Mouse (Mus musculus): Measurements from ENCODE around the gene Pym1.

Pym1 gene

DNA sequence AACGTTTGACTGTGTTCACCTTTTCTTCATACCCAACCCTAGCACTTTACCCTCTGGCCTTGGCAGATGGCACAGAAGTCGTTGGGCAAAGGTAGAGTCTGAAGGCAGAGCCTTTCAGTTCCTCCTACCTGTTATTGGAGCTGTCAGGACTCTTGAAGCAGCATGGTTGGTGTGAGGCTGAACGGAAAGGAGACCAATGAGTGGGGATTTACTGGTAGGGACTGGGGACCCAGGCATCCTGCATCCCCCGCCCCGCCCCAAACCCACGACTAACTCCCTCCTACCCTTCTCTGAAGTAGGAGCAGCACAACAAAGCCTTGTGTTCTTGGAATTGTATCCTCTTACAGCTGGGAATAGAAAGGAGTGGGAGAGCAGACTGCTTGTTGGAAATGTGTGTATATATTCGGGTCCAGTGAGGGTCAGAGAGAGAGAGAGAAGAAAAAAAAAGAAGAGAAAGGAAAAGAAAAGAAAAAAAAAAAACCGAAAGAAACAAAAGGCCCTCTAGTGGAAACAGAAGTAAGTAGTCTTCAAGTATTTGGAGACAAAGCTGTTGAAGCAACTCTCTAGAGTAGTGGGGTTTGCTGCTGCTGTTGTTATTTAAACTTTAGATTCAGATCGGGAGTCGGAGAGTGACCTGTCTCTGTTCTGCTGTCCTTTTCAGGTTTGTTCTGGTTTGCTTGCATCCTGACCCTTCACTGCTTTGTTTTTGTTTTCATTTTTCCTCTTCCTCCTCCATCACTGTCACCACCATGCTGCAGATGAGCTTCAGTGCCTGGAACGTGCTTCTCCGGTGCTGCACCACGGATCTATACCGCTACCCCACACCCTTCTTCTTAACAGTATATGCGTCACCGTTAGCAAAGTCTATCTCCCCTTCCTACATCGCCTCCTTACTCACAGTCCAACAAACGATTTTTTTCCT is 2.7 kb upstream of the Pym1 start, which contains the start of gene Dgka:
Gene Dgka (minus strand): TSS at position 176 of the 922 bp plus-strand sequence.
- DNase-seq (ENCODE audit: low spot score) = no peak

DNA sequence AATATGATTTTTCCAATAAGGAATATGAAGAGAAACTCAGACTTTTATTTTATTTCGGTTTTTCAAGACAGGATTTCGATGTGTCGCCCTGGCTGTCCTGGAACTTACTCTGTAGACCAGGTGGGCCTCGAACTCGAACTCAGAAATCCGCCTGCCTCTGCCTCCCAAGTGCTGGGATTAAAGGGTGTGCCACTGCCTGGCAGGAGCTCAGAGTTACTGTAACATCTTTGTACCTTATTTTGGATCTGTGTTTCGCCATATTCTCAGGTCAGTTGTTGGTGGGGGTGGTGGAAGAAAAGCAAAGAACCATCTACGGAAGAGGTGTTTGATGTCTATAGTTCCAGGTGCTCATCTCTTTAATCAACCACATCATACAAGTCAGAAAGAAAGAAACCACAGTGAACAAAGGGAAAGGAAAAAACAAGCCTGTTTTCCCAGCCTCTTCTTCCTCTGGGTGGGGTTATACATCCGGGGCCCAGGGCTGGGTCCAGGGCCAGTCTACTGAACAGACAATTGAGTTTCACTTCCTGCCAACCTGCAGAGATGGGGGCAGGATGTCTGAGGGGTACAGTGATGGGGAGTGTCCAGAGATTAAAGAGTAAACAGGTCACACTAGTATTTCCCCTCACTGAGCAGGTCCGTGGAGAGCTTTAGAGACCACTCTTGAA is 1.6 kb upstream of the Pym1 start:
- no peak for DNase-seq (ENCODE audit: low spot score)

DNA sequence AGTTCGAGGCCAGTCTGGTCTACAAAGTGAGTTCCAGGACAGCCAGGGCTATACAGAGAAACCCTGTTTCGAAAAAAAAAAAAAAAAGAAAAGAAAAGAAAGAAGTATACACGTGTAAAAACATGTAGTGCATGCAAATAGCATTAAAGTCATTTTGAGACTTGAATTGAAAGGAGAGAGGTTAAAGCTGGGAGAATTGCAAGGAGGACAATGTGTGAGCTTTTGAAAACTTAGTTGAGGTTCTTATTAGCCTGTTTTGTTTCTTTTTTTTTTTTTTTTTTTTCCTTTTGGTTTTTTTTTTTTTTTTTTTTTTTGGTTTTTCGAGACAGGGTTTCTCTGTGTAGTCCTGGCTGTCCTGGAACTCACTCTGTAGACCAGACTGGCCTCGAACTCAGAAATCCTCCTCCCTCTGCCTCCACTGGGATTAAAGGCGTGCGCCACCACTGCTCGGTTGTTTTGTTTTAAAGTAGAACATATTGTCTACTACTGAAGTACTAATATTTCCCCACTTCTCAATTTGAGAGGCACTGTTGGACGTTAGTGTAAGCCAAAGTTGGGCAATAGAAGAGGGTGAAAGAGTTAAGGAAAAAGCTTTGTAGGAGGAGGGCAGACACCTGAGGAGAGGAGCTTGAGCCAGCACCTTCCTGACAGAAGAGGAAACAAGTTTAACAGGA is 580 bp upstream of the Pym1 start:
- no peak for DNase-seq (ENCODE audit: low spot score)

DNA sequence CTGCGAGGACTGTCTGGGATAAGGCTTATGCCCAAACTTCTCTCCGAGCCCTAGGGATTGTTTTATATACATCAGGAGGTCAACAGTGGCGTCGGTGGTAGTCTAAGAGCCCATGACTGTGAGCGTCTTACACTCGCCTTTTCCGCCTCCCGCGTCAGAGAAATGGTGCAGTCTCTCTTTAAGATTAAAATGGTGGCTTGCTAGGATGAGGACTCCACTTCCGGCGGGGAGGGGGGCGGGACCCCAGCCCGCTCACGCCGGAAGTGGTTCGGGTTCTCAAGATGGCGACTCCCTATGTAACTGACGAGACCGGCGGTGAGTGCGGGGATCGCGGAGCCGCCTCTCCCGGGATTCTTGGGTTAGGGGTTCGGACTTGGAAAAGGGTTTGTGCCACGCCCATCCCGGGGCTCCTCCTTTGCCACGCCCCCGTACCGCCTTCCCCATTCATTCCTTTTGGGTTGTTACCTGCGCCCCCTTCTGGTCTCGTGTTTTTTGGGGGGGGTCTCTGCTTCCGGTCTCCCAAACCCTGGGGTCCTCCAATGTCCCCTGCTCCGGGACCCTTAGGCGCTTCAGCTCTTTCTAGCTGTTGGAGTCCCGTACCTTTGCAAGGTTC is 669 bp downstream of the Pym1 start:
- peak; percentile 90 for DNase-seq (ENCODE audit: low spot score)

DNA sequence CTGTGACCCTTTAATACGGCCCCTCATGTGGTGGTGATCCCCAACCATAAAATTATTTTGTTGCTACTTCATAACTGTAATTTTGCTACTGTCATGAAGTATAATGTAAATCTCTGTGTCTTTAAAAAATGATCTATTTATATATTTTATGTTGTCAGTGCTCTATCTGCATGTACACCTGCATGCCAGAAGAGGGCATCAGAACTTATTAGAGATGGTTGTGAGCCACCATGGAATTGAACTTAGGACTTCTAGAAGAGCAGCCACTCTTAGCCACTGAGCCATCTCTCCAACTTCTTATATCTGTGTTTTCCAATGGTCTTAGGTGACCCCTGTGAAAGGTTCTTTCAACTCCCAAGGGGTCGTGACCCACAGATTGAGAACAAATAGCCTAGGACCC is 25.2 kb downstream of the Pym1 start:
- no peak for DNase-seq (ENCODE audit: low spot score)

DNA sequence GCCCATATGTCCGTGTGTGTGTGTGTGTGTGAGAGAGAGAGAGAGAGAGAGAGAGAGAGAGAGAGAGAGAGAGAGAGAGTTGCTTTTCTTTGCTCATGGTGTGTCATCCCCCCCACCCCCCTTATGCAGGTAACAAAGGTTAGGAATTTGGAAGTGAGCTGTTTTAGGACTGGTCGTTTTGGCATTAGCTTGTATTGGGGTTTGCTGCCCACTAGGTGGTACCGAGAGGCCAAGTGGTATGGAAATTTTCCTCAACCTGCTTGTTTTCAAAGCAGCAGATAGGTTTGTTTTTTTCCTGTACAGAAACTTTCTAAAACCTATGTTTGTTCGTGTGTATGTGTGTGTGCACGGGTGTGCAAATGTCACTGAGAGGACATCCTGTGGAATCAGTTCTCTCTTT is 26.0 kb downstream of the Pym1 start:
- DNase-seq (ENCODE audit: low spot score) = no peak

DNA sequence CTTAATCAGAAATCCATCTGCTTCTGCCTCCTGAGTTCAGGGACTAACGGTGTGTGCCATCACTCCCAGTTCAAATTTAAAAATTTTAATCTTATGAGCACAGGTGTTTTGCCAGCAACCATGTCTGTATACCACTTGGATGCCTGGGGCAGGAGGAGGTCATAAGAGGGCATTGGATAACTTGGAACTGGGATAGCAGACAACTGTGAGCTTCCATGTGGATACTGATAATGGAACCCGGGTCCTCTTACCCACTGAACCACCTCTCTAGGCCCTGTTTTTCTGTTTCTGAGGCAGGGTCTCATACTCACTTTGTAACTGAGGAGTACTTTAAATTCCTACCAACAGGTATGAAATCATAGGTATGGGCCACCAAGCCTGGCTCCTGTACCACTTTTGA is 30.8 kb downstream of the Pym1 start:
- DNase-seq (ENCODE audit: low spot score) = no peak

DNA sequence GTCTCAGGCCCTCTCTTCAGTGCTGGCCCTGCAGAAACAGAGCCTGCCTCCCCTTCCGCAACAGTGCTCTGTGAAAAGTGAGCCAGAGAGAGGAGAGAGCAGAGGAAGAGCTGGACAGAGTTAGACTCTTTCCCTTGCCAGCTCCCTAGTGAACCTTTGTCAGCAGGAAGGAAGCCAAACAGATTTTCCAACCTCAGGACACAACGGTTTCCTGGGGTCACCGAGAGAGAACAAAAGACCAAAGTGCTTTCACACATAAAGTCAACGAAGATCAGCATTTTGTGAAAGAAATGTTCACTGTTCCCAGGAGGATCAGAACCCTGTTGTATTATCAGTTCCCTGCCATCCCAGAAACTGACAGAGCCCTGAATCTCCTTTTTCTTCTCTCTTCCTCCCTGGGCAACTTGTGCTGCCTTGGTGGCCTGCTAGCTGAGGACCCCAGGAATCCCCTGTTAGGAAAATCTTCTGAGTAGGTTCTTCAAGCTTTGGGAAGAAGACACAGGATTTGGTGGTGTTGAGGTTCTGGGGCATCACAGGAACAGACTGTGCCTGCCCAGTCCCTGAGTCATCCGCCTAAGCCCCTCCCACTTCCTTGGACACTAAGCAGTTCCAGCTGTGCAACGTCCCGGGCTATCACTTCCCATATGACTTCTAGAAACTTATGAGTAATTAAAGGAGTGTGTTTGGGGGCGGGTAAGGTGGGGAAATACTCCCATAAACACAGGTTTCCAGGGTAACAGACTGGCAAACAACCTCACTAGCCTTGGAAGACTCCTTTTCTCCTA is 31.5 kb downstream of the Pym1 start:
- DNase-seq (ENCODE audit: low spot score) = peak; percentile 40

DNA sequence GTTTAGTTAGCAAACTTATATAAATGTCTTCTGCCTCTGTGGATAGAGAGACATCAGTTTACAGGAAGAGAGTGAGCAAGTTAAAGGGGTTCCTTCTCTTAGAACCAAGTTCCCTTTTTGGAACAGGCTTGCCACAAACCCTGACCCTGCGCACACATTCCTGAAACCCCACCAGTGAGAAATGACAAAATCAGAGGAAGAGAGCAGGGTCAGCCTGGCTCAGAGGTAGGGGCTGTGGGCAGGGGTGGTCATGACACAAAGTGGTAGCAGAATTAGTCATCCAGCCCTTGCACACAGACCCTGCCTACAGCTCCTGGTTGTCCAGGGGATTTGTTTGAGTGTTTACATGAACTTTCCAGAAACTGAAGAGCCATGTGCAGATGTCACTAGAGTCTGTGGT is 32.5 kb downstream of the Pym1 start:
- no peak for DNase-seq (ENCODE audit: low spot score)

DNA sequence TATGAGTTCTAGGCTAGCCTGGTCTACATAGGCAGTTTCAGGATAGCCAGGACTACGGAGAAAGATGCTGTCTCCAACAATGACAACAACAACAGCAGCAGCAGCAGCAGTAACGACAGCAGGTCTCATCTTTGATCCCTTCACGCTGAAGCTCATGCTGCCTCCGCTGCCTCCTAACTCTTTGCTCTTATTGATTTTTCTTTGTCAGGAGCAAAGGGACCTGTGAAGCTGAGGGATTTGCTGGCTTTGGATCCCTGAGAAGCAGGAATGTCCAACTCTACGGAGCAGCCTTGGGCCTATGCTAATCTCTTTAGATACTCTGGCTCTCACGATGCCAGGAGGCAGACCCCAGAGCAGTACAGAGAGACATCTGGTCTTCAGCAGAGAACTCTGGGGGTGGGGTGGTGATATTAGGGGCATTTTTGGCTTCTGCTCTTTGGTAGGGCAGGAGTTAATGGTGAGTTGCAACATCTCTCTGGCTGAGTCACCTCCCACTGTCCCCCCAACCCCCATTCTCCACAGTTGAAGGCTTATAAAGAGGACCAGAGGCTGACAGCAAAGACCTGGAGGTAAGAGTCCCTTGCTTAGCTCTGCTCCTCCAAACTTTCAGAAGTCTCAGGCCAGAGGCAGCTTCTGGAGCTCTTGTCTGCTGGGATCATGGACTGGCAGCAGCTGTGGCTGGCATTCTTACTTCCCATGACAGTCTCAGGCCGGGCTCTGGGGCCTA is 42.9 kb downstream of the Pym1 start, which contains the start of gene Mmp19:
Gene Mmp19 (plus strand): TSS at position 513 of the 727 bp plus-strand sequence.
- DNase-seq (ENCODE audit: low spot score) = no peak

DNA sequence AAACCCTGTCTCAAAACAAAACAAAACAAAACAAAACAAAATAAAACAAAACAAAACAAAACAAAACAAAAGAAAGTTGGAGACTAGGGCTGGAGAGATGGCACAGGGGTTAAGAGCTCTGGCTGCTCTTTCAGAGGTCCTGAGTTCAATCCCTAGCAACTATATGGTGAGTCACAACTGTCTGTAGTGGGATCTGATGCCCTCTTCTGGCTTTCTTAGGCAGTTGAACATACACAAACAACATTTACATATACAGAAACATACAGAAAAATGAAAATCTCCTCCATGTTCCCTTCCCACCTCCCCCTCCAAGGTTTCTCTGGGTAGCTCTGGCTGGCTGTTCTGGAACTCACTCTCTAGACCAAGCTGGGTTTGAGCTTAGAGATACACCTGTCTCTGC is 44.4 kb downstream of the Pym1 start:
- no peak for DNase-seq (ENCODE audit: low spot score)

DNA sequence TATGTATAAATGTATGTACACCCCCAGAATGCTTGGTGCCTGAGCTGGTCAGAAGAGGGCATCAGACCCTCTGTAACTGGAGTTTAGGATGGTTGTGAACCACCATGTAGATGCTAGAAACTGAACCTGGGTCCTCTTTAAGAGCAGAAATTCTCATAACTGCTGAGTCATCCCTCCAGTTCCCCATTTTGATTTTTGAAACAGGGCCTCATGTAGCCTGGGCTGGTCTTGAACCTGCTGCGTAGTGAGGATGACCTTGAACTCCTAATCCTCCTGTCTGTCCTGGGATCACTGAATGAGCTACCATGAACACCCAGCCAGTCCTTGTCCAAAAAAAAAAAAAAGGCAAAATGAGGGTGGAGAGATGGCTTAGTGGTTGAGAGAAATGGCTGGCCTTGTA is 45.6 kb downstream of the Pym1 start:
- no peak for DNase-seq (ENCODE audit: low spot score)

DNA sequence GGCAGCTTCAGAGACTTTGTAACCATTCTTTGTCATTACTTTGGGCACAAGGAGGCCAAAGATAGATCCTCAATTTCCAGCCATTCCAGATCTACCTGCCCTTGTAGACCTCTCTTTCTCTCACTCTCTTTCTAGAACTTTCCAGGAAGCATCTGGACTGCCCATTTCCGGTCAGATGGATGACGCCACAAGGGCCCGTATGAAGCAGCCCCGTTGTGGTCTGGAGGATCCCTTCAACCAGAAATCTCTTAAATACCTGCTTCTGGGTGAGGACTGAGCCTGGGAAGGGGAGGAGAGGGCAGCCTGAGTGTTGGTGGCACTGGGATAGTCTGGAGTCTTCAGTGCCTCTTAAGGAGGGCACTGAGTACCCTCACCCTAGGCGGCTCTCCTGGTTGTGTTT is 46.7 kb downstream of the Pym1 start:
- no peak for DNase-seq (ENCODE audit: low spot score)

DNA sequence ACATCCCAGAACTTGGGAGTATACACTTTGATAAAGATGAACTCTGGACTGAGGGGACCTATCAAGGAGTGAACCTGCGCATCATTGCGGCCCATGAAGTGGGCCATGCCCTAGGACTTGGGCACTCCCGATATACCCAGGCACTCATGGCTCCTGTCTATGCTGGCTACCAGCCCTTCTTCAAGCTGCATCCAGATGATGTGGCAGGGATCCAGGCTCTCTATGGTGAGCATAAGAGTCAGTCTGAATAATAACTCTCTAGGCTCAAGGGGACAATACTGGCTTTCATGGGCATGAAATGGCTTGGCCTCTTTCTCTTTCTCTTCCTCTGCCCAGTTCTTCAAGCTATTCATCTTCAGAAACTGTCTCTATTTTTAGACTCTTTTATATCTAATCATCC is 47.9 kb downstream of the Pym1 start:
- no peak for DNase-seq (ENCODE audit: low spot score)

DNA sequence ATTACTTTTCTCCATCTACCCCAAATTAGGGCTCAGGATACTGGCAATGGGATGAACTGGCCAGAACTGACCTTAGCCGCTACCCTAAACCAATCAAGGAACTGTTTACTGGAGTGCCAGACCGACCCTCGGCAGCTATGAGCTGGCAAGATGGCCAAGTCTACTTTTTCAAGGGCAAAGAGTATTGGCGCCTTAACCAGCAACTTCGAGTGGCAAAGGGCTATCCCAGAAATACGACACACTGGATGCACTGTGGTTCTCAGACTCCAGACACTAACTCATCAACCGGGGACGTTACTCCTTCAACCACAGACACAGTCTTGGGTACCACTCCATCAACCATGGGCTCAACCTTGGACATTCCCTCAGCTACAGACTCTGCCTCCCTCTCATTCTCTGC is 51.0 kb downstream of the Pym1 start:
- no peak for DNase-seq (ENCODE audit: low spot score)

DNA sequence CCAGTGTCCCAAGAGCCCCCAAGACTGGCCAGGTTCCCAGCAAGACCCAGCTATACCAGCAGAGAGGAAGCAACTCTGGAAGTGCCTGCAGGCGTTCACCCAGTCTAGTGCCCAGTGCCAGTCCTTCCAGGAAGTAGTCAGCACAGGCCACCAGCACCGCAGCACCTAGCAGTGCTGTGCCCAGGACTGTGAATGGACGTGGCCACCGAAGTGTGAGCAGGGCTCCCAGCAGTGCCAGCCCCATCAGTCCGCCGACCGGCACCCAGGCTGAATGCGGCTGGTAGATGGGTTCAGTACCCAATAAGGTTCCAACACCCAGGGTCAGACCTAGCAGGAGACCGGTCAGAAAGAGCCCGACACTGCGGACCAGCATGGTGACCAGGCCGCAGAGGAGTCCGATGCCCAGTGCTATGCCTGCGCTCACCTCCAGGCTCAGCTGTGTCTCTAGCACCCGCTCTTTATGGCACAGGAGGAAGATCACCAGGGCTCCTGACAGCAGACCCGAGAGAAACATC is 54.3 kb downstream of the Pym1 start:
- DNase-seq (ENCODE audit: low spot score) = no peak

DNA sequence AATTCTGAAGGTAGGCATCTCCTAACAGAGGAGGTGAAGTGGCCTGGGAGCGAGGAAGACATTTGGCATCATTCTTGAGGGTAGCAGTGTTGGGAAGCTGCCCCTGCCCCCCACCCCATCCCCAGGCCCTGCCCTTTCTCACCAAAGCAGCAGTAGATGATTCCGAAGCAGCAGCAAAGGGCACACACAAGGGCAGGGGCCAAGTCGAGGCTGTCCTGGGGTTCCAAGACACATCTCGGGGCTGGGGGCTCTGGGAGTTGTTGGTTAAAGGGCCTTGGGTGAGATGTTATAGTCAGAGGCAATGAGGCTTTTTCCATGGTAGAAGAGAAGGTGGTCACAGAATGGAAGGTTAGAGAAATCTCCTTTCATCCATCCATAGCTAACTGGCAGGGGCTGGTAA is 55.3 kb downstream of the Pym1 start:
- no peak for DNase-seq (ENCODE audit: low spot score)

DNA sequence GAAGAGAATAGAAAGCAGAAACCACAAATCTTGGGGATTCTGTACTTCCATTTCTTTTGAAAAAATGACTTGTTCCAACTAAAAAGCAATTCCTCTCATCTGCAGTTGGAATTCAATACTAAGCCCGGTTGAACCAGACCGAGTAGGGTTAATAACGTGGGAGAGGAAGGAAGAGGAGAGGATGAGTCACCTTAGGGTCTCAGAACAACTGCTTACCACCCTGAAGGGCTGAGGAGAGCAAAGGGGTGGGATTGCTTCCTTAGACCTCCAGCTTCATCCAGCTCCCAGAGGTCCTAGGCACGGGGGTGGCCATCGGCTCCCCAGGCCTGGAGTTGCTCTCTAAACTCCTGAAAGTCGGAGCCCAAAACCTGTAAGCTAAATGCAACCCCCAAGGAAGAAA is 55.7 kb downstream of the Pym1 start:
- DNase-seq (ENCODE audit: low spot score) = no peak

DNA sequence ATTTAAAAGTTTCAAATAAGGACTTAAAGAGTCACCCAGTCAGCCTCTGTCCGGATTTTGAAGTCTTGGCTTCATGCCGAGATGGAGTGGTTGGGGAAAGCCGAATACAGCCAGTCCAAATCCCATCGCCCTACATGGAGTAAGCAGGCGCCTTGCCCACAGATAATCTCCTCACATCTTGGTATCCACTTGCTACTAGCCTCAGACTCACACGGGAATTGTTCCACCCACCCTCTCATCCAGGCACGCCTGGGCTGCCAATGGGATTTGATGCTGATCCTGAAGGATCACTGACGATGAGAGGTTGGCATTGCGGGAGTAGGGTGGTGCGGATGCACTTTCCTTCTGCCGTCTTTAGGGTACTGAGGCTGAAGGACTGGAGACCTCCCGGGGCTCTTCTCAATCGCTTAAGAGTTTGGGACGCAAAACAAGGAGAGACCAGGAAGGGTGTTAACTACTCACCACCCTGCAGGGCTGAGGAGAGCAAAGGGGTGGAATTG is 56.1 kb downstream of the Pym1 start, which contains the start of gene Dnajc14:
Gene Dnajc14 (plus strand): TSS at position 292 of the 500 bp plus-strand sequence.
- DNase-seq (ENCODE audit: low spot score) = peak; percentile 35

Data from yolk sac, embryonic 10.5 days (tissue).